Mouse (Mus musculus) macrophage (primary cell): ENCODE measurements around the gene Lrrc71. TPM values are rescaled to one million over a fixed set of nuclear protein-coding genes. Genes with fewer than 3 reads are reported as not detected.

Experiments
- polyA plus RNA-seq: library from polyadenylated mRNA; stranded (reverse); fragments of 250-400 nt; gene quantifications from 3 replicates; pipeline ENCODE4 v1.2.4, GENCODE M21; 2018; ENCODE audit warnings: inconsistent platforms

The Lrrc71 gene
- polyA plus RNA-seq, 1 experiment from 2014 or later: 0.22 TPM

Other genes starting within 250 kb of the Lrrc71 start
- 40.8 to 61.3 TPM (median 52.2 TPM) in 3 replicates for gene Etv3, start 223.2 kb downstream of the Lrrc71 start, polyA plus RNA-seq
- 14.9 to 17.3 TPM (median 17.2 TPM) in 3 replicates for gene Arhgef11, start 131.1 kb downstream of the Lrrc71 start, polyA plus RNA-seq
- not detected in 3 replicates for gene Ntrk1, start 46.5 kb upstream of the Lrrc71 start, polyA plus RNA-seq
- gene Insrr, start 48.3 kb upstream of the Lrrc71 start, polyA plus RNA-seq: not detected in 3 replicates
- gene Pear1, start 75.7 kb upstream of the Lrrc71 start, polyA plus RNA-seq: 0.07 to 0.30 TPM in 2 of 3 replicates, not detected in the other
- not detected in 3 replicates for gene Sh2d2a, start 98.1 kb upstream of the Lrrc71 start, polyA plus RNA-seq
- 21.8 to 30.4 TPM (median 26.0 TPM) in 3 replicates for gene Prcc, start 137.0 kb upstream of the Lrrc71 start, polyA plus RNA-seq
- 101 to 165 TPM (median 143 TPM) in 3 replicates for gene Hdgf, start 157.7 kb upstream of the Lrrc71 start, polyA plus RNA-seq
- gene Mrpl24, start 170.9 kb upstream of the Lrrc71 start, polyA plus RNA-seq: 54.3 to 77.0 TPM (median 59.3 TPM) in 3 replicates
- gene Isg20l2, start 181.7 kb upstream of the Lrrc71 start, polyA plus RNA-seq: 14.0 to 16.8 TPM (median 14.2 TPM) in 3 replicates
- 6.4 to 10.6 TPM (median 7.0 TPM) in 3 replicates for gene Rrnad1, start 182.1 kb upstream of the Lrrc71 start, polyA plus RNA-seq
- not detected in 3 replicates for gene Crabp2, start 200.0 kb upstream of the Lrrc71 start, polyA plus RNA-seq
- gene Nes, start 222.5 kb upstream of the Lrrc71 start, polyA plus RNA-seq: 0.35 to 2.8 TPM (median 2.5 TPM) in 3 replicates